Mouse (Mus musculus): ENCODE measurements around the gene Fam163a.

Gene Fam163a

GRCm38 (mm10) chr1:156027849-156028248 is 177.0 kb downstream of the Fam163a start:
- DNase-seq (ENCODE audit: low spot score): no peak

Measured in left cerebral cortex, adult 11 months (tissue).